Mouse (Mus musculus) frontal cortex, postnatal 36 days (tissue): ENCODE results near the gene Apobec3.
"Not testable (repeated sequence)": the region's sequence is repeated elsewhere in the genome, so short reads cannot be mapped to it uniquely, and the experiment has no call there.

Experiments used
- DNase-seq, 2 experiments: peaks; one replicate each; pipeline ENCODE4 v3.0.0; 2022; ENCODE audit warnings: low spot score in 2 of 2

The Apobec3 gene

DNA sequence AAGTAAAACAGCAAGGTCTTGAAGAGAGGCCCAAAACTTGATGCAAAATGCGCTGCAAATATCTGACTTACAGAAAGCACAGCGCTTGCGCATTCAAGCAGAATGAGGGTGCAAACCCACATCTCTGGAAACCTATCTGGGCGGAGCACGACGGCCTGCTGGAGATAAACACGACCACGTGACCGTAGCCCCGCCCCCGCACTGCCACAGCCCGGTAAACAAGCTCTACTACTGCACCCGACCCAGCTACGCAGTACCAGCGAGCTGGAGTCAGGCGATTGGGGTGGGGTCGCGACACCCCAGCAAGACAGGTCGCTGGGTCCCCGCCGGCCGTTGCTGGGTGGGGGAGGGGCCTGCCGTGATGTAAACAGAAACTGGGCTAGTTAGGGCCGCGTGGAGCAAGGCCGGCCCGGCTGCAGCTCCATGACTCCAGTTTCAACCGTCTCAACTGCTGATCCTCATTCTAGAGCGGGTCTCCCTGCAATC, 36.2 kb downstream of the Apobec3 start:
- DNase-seq: peak; percentile 82 to 91

- DNase-seq: no peak
These were observed 36.9 kb downstream of the Apobec3 start for GRCm38 (mm10) chr15:79928316-79928715.

GRCm38 (mm10) chr15:79928736-79929135, 37.3 kb downstream of the Apobec3 start:
- no peak for DNase-seq

DNA sequence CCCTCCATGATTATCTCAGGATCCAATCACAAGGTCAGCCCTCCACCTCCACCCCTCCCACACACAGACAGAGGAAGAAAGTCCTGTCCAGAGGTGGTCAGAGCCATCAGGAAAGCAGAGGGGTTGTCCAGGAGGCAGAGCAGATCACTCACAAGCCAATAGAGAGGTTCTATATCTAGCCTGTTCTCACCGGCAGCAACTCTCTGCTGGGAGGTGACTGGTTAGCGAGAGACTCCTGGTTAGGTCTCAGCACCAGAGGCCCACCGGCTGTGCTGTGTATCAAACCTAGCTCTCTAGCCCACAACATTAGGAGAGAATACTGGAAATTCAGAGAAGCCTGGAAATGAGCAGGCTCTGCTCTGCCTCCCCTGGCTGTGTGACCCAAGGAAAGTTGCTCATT, 38.3 kb downstream of the Apobec3 start:
- no peak for DNase-seq

GRCm38 (mm10) chr15:79931496-79932141, 40.2 kb downstream of the Apobec3 start:
- no peak for DNase-seq

DNA sequence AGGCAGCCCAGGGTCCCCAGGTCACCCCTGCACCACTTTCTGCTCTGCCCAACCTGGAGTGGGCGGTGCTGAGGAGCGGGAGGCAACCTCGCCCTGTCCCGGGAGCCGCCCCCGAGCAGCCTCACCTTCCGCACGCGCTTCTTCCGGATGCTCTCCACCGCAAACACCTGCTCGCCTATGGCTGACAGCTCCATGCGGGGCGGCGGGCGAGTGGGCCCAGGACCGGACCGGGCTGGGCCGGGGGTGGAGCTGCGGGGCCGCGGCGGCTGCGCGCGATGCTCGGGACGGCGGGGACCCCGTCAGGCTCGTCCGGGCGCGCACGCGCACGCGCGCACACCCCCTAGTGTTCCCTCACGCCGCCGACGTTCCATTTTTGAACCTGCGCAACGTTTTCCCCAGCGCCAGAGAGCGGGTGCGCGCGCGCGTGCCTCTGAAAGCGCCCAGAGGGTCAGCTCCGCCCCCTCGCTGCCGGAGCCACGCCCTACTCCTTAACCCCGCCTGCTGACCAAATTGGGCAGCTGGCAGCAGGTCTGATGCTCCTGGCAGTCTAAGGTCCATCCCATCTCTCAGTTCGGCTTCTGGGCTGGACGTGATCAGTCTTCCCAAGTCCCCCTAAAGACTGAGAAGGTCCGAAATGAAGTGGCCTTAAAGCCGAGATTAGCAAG, 41.0 kb downstream of the Apobec3 start:
- DNase-seq: peak; percentile 88 to 92

- no peak for DNase-seq
These were observed 41.7 kb downstream of the Apobec3 start for GRCm38 (mm10) chr15:79933052-79933669.

GRCm38 (mm10) chr15:79933670-79934514, 42.4 kb downstream of the Apobec3 start:
- DNase-seq: no peak

- DNase-seq: no peak
These were observed 43.3 kb downstream of the Apobec3 start for GRCm38 (mm10) chr15:79934776-79935175.

GRCm38 (mm10) chr15:79935654-79936373, 44.4 kb downstream of the Apobec3 start:
- DNase-seq: no peak

DNA sequence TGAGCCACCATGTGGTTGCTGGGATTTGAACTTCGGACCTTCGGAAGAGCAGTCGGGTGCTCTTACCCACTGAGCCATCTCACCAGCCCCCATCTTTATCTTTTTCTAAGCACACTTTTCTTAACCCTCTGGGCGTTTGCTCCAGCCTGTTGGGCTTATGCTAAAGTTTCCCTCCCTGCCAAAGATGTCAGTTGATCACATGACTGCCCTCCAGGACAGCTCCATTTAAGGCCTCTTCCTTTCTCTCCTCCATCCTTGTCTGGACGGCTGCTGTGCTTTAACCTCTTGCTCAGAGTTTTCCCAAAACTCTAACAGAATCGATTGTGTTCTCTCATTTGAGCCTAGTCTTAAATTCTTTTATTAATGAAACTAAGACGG, 44.9 kb downstream of the Apobec3 start:
- no peak for DNase-seq

- no peak for DNase-seq
These were observed 47.6 kb downstream of the Apobec3 start for GRCm38 (mm10) chr15:79939020-79939419.

- DNase-seq: not testable (repeated sequence)
These were observed 48.0 kb downstream of the Apobec3 start for GRCm38 (mm10) chr15:79939501-79939900.

GRCm38 (mm10) chr15:79939913-79940312, 48.5 kb downstream of the Apobec3 start:
- DNase-seq: no peak

DNA sequence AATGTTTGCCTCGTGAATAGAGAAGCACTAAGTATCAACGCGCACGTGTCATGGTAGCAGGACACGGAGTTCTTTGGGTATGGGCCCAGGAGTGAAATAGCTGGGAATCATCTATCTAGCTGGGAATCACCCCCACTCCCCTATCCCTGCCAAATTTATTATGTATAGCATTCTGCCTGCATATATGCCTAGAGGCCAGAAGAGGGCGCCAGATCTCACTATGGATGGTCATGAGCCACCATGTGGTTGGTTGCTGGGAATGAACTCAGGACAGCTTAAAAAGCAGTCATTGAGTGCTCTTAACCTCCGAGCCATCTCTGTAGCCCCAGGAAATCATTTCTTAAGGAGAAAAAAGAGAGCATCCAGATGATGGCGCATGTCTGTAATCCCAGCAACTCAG, 49.5 kb downstream of the Apobec3 start:
- DNase-seq: no peak

DNA sequence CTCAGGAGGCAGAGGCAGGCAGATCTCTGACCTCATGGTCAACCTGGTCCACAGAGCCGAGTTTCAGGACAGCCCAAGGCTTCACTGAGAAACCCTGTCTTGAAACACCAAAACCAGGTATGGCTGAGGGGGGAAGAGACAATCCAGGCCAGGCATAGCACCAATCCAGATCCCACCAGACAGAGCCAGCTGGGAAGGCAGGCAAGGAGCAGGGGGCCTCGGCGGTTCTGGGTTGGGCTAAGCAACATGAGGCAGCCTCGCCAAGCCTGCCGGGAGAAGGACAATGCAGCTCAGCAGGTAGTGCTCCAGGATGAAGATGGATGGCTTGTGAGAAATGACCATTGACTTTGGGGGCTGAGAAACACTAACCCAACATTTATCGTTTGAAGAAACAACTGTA, 51.1 kb downstream of the Apobec3 start:
- no peak for DNase-seq

GRCm38 (mm10) chr15:79943584-79943983, 52.1 kb downstream of the Apobec3 start:
- no peak for DNase-seq

DNA sequence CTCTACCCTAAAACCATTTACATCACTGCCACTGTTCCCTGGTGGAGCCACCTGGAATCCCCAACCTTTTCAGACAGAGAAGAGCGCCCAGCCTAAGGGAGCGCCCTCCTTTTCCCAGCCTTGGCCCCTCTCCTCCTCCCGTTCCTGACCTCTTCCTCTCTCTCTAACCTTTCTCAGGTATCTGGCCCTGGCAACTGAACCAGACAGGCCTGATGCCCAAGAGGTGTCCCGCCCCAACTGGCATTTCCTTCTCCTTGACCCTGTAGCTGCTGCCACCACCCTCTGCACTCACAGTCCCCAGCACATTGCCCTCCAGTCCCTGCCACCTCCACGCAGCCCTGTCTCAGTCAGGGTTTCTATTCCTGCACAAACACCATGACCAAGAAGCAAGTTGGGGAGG, 53.5 kb downstream of the Apobec3 start:
- DNase-seq: no peak

- peak; percentile 90 to 91 for DNase-seq
These were observed 54.6 kb downstream of the Apobec3 start for GRCm38 (mm10) chr15:79946022-79946421.

- DNase-seq: no peak
These were observed 55.3 kb downstream of the Apobec3 start for GRCm38 (mm10) chr15:79946790-79947189.

GRCm38 (mm10) chr15:79947681-79948080, 56.2 kb downstream of the Apobec3 start:
- no peak for DNase-seq
